Mouse (Mus musculus) hindbrain, embryonic 15.5 days (tissue): Measurements from ENCODE around the gene Slc5a10. TPM values are rescaled to one million over a fixed set of nuclear protein-coding genes. Genes with fewer than 3 reads are reported as not detected.

Experiments
- ATAC-seq: fragments of 200-750 bp; cut with Nextera tagmentation; 2 replicates; pipeline ENCODE4 v1.8.0; 2017; ENCODE audit warnings: low read depth, moderate number of reproducible peaks, moderate TSS enrichment; ENCODE audit not compliant: low FRiP score
- H3K27ac ChIP-seq: fragments of 300-500 bp; sonication (generic); replicated peaks from 2 replicates; pipeline ENCODE4 v1.5.1; 2015; ENCODE audit warnings: mild to moderate bottlenecking, inconsistent platforms
- H3K27me3 ChIP-seq: fragments of 300-500 bp; sonication (generic); 2 replicates; pipeline ENCODE4 v1.6.1; 2015; ENCODE audit warnings: control low read depth, inconsistent platforms
- H3K36me3 ChIP-seq: fragments of 300-500 bp; sonication (generic); 2 replicates; pipeline ENCODE4 v1.6.1; 2015; ENCODE audit warnings: control low read depth, inconsistent platforms
- H3K4me1 ChIP-seq: fragments of 300-500 bp; sonication (generic); replicated peaks from 2 replicates; pipeline ENCODE4 v1.6.1; 2015; ENCODE audit warnings: control low read depth, inconsistent platforms
- H3K4me2 ChIP-seq: fragments of 300-500 bp; sonication (generic); 2 replicates; pipeline ENCODE4 v1.6.1; 2015; ENCODE audit warnings: moderate library complexity, mild to moderate bottlenecking, inconsistent platforms
- H3K4me3 ChIP-seq: fragments of 300-500 bp; sonication (generic); 2 replicates; pipeline ENCODE4 v1.5.1; 2015; ENCODE audit warnings: mild to moderate bottlenecking, inconsistent platforms
- H3K9ac ChIP-seq: fragments of 300-500 bp; sonication (generic); 2 replicates; pipeline ENCODE4 v1.6.1; 2015; ENCODE audit warnings: inconsistent platforms
- H3K9me3 ChIP-seq: fragments of 300-500 bp; sonication (generic); 2 replicates; pipeline ENCODE4 v1.6.1; 2016; ENCODE audit warnings: control low read depth, inconsistent platforms
- WGBS: fragments of 180-500 bp; shearing (Covaris S2); methylation state at CpG from one replicate; pipeline ENCODE4 v1.1.7; 2015; 5-methylcytosine and 5-hydroxymethylcytosine counted together
- polyA plus RNA-seq: library from polyadenylated mRNA; unstranded; fragments of >200 nt; fragmentation: Nextera tagmentation; extraction: Ambion mirVana; gene quantifications from 2 replicates; pipeline ENCODE4 v1.2.1, GENCODE M21; 2015

Slc5a10 gene
- polyA plus RNA-seq, 1 experiment from 2014 or later = not detected

GRCm38 (mm10) chr11:61665401-61665800, 55.2 kb downstream of the Slc5a10 start:
- Histone ChIP-seq H3K4me3 (no peak overlapping the region), H3K4me2 (no peak overlapping the region), H3K27me3 (no peaks in the 10 kb centered on the region), H3K36me3 (no peaks in the 10 kb centered on the region), H3K9me3 (no peaks in the 10 kb centered on the region), H3K4me1 (no peaks in the 10 kb centered on the region), H3K27ac (no peak overlapping the region), H3K9ac (no peak overlapping the region)
- 89% methylated on average over 4 of the region's 4 CpGs for WGBS
- ATAC-seq = no peak

- no peak overlapping the region for H3K9ac ChIP-seq
- no peak overlapping the region for H3K4me2 ChIP-seq
- H3K27me3 ChIP-seq = no peaks in the 10 kb centered on the region
- no peaks in the 10 kb centered on the region for H3K9me3 ChIP-seq
- no peak for ATAC-seq
- H3K27ac ChIP-seq = no peak overlapping the region
- peaks cover 3% of the 10 kb centered on the region; the same call in 1 of the 2 replicates for H3K4me1 ChIP-seq
- 96% methylated on average over 5 of the region's 5 CpGs for WGBS
- no peak overlapping the region for H3K4me3 ChIP-seq
- no peaks in the 10 kb centered on the region for H3K36me3 ChIP-seq
Observed at GRCm38 (mm10) chr11:61662189-61662588, 58.4 kb downstream of the Slc5a10 start.

- ATAC-seq = no peak
- H3K4me3 ChIP-seq = no peak overlapping the region
- no peak overlapping the region for H3K4me2 ChIP-seq
- H3K36me3 ChIP-seq = no peaks in the 10 kb centered on the region
- H3K9ac ChIP-seq = no peak overlapping the region
- no peak overlapping the region for H3K27ac ChIP-seq
- no peaks in the 10 kb centered on the region for H3K9me3 ChIP-seq
- peaks cover 3% of the 10 kb centered on the region; the same call in 1 of the 2 replicates for H3K4me1 ChIP-seq
- 73% methylated on average over 7 of the region's 7 CpGs for WGBS
- H3K27me3 ChIP-seq = no peaks in the 10 kb centered on the region
Observed at GRCm38 (mm10) chr11:61660806-61661392, 59.7 kb downstream of the Slc5a10 start.

- Histone ChIP-seq H3K36me3 (no peaks in the 10 kb centered on the region), H3K4me1 (peaks cover 3% of the 10 kb centered on the region; the same call in 1 of the 2 replicates), H3K4me3 (no peak overlapping the region), H3K4me2 (no peak overlapping the region), H3K27me3 (no peaks in the 10 kb centered on the region), H3K9ac (no peak overlapping the region), H3K27ac (no peak overlapping the region), H3K9me3 (no peaks in the 10 kb centered on the region)
- 89% methylated on average over 8 of the region's 8 CpGs for WGBS
- no peak for ATAC-seq
Observed at GRCm38 (mm10) chr11:61660001-61660400, 60.6 kb downstream of the Slc5a10 start.

GRCm38 (mm10) chr11:61659011-61659858, 61.4 kb downstream of the Slc5a10 start:
- ATAC-seq = no peak
- Histone ChIP-seq H3K4me1 (peaks cover 3% of the 10 kb centered on the region; the same call in 1 of the 2 replicates), H3K4me3 (no peak overlapping the region), H3K9me3 (no peaks in the 10 kb centered on the region), H3K9ac (no peak overlapping the region), H3K4me2 (no peak overlapping the region), H3K27ac (no peak overlapping the region), H3K36me3 (no peaks in the 10 kb centered on the region), H3K27me3 (no peaks in the 10 kb centered on the region)
- 79% methylated on average over 4 of the region's 4 CpGs for WGBS

- peaks cover 3% of the 10 kb centered on the region; the same call in 1 of the 2 replicates for H3K4me1 ChIP-seq
- no peak overlapping the region for H3K27ac ChIP-seq
- H3K36me3 ChIP-seq = no peaks in the 10 kb centered on the region
- no peaks in the 10 kb centered on the region for H3K27me3 ChIP-seq
- no peak overlapping the region for H3K9ac ChIP-seq
- H3K9me3 ChIP-seq = no peaks in the 10 kb centered on the region
- ATAC-seq = no peak
- 93% methylated on average over 3 of the region's 3 CpGs for WGBS
- H3K4me2 ChIP-seq = no peak overlapping the region
- H3K4me3 ChIP-seq = no peak overlapping the region
Observed at GRCm38 (mm10) chr11:61658360-61658922, 62.2 kb downstream of the Slc5a10 start.

GRCm38 (mm10) chr11:61657432-61657831, 63.2 kb downstream of the Slc5a10 start:
- no peak overlapping the region for H3K27ac ChIP-seq
- WGBS = 76% methylated on average over 2 of the region's 2 CpGs
- peaks cover 3% of the 10 kb centered on the region; the same call in 1 of the 2 replicates for H3K4me1 ChIP-seq
- H3K9me3 ChIP-seq = no peaks in the 10 kb centered on the region
- no peak for ATAC-seq
- no peaks in the 10 kb centered on the region for H3K27me3 ChIP-seq
- no peak overlapping the region for H3K4me3 ChIP-seq
- H3K4me2 ChIP-seq = no peak overlapping the region
- H3K9ac ChIP-seq = no peak overlapping the region
- H3K36me3 ChIP-seq = no peaks in the 10 kb centered on the region

- no peak overlapping the region for H3K4me3 ChIP-seq
- H3K4me1 ChIP-seq = peaks cover 3% of the 10 kb centered on the region; the same call in 1 of the 2 replicates
- H3K36me3 ChIP-seq = no peaks in the 10 kb centered on the region
- H3K9ac ChIP-seq = no peak overlapping the region
- no peaks in the 10 kb centered on the region for H3K9me3 ChIP-seq
- no peak overlapping the region for H3K27ac ChIP-seq
- no peaks in the 10 kb centered on the region for H3K27me3 ChIP-seq
- no peak for ATAC-seq
- H3K4me2 ChIP-seq = no peak overlapping the region
- 78% methylated on average over 6 of the region's 6 CpGs for WGBS
Observed at GRCm38 (mm10) chr11:61656148-61656850, 64.3 kb downstream of the Slc5a10 start.

GRCm38 (mm10) chr11:61655649-61656048, 65.0 kb downstream of the Slc5a10 start:
- peaks cover 3% of the 10 kb centered on the region; the same call in 1 of the 2 replicates for H3K4me1 ChIP-seq
- H3K27me3 ChIP-seq = no peaks in the 10 kb centered on the region
- H3K4me2 ChIP-seq = no peak overlapping the region
- no peaks in the 10 kb centered on the region for H3K9me3 ChIP-seq
- WGBS = 60% methylated on average over 4 of the region's 4 CpGs
- H3K36me3 ChIP-seq = no peaks in the 10 kb centered on the region
- no peak overlapping the region for H3K9ac ChIP-seq
- no peak overlapping the region for H3K27ac ChIP-seq
- ATAC-seq = no peak
- no peak overlapping the region for H3K4me3 ChIP-seq

- H3K4me3 ChIP-seq = no peak overlapping the region
- 92% methylated on average over 4 of the region's 4 CpGs for WGBS
- H3K9me3 ChIP-seq = no peaks in the 10 kb centered on the region
- H3K27me3 ChIP-seq = no peaks in the 10 kb centered on the region
- no peak overlapping the region for H3K4me2 ChIP-seq
- H3K36me3 ChIP-seq = no peaks in the 10 kb centered on the region
- H3K27ac ChIP-seq = no peak overlapping the region
- H3K9ac ChIP-seq = no peak overlapping the region
- H3K4me1 ChIP-seq = peaks cover 3% of the 10 kb centered on the region; the same call in 1 of the 2 replicates
- no peak for ATAC-seq
Observed at GRCm38 (mm10) chr11:61654786-61655311, 65.8 kb downstream of the Slc5a10 start.

GRCm38 (mm10) chr11:61653568-61653967, 67.1 kb downstream of the Slc5a10 start:
- WGBS = 76% methylated on average over 2 of the region's 2 CpGs
- Histone ChIP-seq H3K9ac (no peak overlapping the region), H3K4me1 (no peaks in the 10 kb centered on the region), H3K27ac (no peak overlapping the region), H3K9me3 (no peaks in the 10 kb centered on the region), H3K4me3 (no peak overlapping the region), H3K36me3 (no peaks in the 10 kb centered on the region), H3K27me3 (no peaks in the 10 kb centered on the region), H3K4me2 (no peak overlapping the region)
- no peak for ATAC-seq
